Mouse (Mus musculus): ENCODE results near the gene Pfkfb4.

Pfkfb4 gene

GRCm38 (mm10) chr9:108996411-108996810 lies 4.8 kb downstream of the Pfkfb4 start:
- DNase-seq, result peak; percentile 18 to 31

GRCm38 (mm10) chr9:108998287-108999166 lies 6.9 kb downstream of the Pfkfb4 start:
- DNase-seq, result peak in 1 of 2 experiments; percentile 26

GRCm38 (mm10) chr9:108999167-108999526 lies 7.6 kb downstream of the Pfkfb4 start:
- DNase-seq, result peak; percentile 24 to 39

- peak; percentile 63 to 73 for DNase-seq
Observed at GRCm38 (mm10) chr9:109000726-109001125, 9.1 kb downstream of the Pfkfb4 start.

GRCm38 (mm10) chr9:109003201-109003600 lies 11.6 kb downstream of the Pfkfb4 start:
- DNase-seq, result peak; percentile 22 to 64

- DNase-seq, result peak in 1 of 2 experiments; percentile 12
Observed at GRCm38 (mm10) chr9:109007025-109007780, 15.6 kb downstream of the Pfkfb4 start.

GRCm38 (mm10) chr9:109008081-109008480 lies 16.5 kb downstream of the Pfkfb4 start:
- DNase-seq, result peak in 1 of 2 experiments; percentile 17

GRCm38 (mm10) chr9:109008994-109009635 lies 17.5 kb downstream of the Pfkfb4 start:
- DNase-seq, result no peak

GRCm38 (mm10) chr9:109009636-109010315 lies 18.2 kb downstream of the Pfkfb4 start:
- no peak for DNase-seq

- no peak for DNase-seq
Observed at GRCm38 (mm10) chr9:109010316-109010690, 18.7 kb downstream of the Pfkfb4 start.

- peak in 1 of 2 experiments; percentile 9 for DNase-seq
Observed at GRCm38 (mm10) chr9:109015397-109015796, 23.8 kb downstream of the Pfkfb4 start.

GRCm38 (mm10) chr9:109016973-109017604 lies 25.5 kb downstream of the Pfkfb4 start:
- DNase-seq, result peak; percentile 39 to 41

- peak in 1 of 2 experiments; percentile 20 for DNase-seq
Observed at GRCm38 (mm10) chr9:109021428-109021827, 29.9 kb downstream of the Pfkfb4 start.

- peak in 1 of 2 experiments; percentile 19 for DNase-seq
Observed at GRCm38 (mm10) chr9:109022866-109023685, 31.5 kb downstream of the Pfkfb4 start.

- DNase-seq, result peak in 1 of 2 experiments; percentile 25
Observed at GRCm38 (mm10) chr9:109027521-109027920, 35.9 kb downstream of the Pfkfb4 start.

GRCm38 (mm10) chr9:109028421-109028820 lies 36.8 kb downstream of the Pfkfb4 start:
- no peak for DNase-seq

GRCm38 (mm10) chr9:109028919-109029318 lies 37.3 kb downstream of the Pfkfb4 start:
- peak in 1 of 2 experiments; percentile 20 for DNase-seq

GRCm38 (mm10) chr9:109030312-109030711 lies 38.7 kb downstream of the Pfkfb4 start:
- peak in 1 of 2 experiments; percentile 14 for DNase-seq

- DNase-seq, result no peak
Observed at GRCm38 (mm10) chr9:109031001-109031400, 39.4 kb downstream of the Pfkfb4 start.

- peak in 1 of 2 experiments; percentile 14 for DNase-seq
Observed at GRCm38 (mm10) chr9:109031686-109032085, 40.1 kb downstream of the Pfkfb4 start.

- DNase-seq, result no peak
Observed at GRCm38 (mm10) chr9:109032435-109032834, 40.9 kb downstream of the Pfkfb4 start.

All from lung, postnatal 4 days (tissue).